Mouse (Mus musculus) neural tube, embryonic 12.5 days (tissue): ENCODE measurements around the gene Gpc4. TPM values are rescaled to one million over a fixed set of nuclear protein-coding genes. Genes with fewer than 3 reads are reported as not detected.

ENCODE experiments used
- ATAC-seq: fragments of 200-750 bp; cut with Nextera tagmentation; 2 replicates; pipeline ENCODE4 v1.8.0; 2017; ENCODE audit warnings: low read depth, mild to moderate bottlenecking, moderate TSS enrichment, moderate library complexity; ENCODE audit not compliant: low FRiP score
- H3K27ac ChIP-seq: fragments of 300-500 bp; sonication (generic); 2 replicates; pipeline ENCODE4 v1.5.1; 2016
- H3K27me3 ChIP-seq: fragments of 300-500 bp; sonication (generic); replicated peaks from 2 replicates; pipeline ENCODE4 v1.6.1; 2016; ENCODE audit warnings: mild to moderate bottlenecking
- H3K36me3 ChIP-seq: fragments of 300-500 bp; sonication (generic); 2 replicates; pipeline ENCODE4 v1.6.1; 2016; ENCODE audit warnings: mild to moderate bottlenecking
- H3K4me1 ChIP-seq: fragments of 300-500 bp; sonication (generic); 2 replicates; pipeline ENCODE4 v1.6.1; 2016
- H3K4me2 ChIP-seq: fragments of 300-500 bp; sonication (generic); replicated peaks from 2 replicates; pipeline ENCODE4 v1.6.1; 2016; ENCODE audit warnings: mild to moderate bottlenecking
- H3K4me3 ChIP-seq: fragments of 300-500 bp; sonication (generic); 2 replicates; pipeline ENCODE4 v1.5.1; 2016
- H3K9ac ChIP-seq: fragments of 300-500 bp; sonication (generic); 2 replicates; pipeline ENCODE4 v1.6.1; 2016; ENCODE audit warnings: mild to moderate bottlenecking
- H3K9me3 ChIP-seq: fragments of 300-500 bp; sonication (generic); 2 replicates; pipeline ENCODE4 v1.6.1; 2016; ENCODE audit warnings: mild to moderate bottlenecking
- WGBS: fragments of 180-500 bp; shearing (Covaris S2); methylation state at CpG from one replicate; pipeline ENCODE4 v1.1.7; 2016; 5-methylcytosine and 5-hydroxymethylcytosine counted together
- polyA plus RNA-seq: library from polyadenylated mRNA; unstranded; fragments of >200 nt; fragmentation: Nextera tagmentation; extraction: Ambion mirVana; gene quantifications from 2 replicates; pipeline ENCODE4 v1.2.1, GENCODE M21; 2016

Gpc4 gene
- 16.0 and 16.9 TPM in 2 replicates for polyA plus RNA-seq

DNA sequence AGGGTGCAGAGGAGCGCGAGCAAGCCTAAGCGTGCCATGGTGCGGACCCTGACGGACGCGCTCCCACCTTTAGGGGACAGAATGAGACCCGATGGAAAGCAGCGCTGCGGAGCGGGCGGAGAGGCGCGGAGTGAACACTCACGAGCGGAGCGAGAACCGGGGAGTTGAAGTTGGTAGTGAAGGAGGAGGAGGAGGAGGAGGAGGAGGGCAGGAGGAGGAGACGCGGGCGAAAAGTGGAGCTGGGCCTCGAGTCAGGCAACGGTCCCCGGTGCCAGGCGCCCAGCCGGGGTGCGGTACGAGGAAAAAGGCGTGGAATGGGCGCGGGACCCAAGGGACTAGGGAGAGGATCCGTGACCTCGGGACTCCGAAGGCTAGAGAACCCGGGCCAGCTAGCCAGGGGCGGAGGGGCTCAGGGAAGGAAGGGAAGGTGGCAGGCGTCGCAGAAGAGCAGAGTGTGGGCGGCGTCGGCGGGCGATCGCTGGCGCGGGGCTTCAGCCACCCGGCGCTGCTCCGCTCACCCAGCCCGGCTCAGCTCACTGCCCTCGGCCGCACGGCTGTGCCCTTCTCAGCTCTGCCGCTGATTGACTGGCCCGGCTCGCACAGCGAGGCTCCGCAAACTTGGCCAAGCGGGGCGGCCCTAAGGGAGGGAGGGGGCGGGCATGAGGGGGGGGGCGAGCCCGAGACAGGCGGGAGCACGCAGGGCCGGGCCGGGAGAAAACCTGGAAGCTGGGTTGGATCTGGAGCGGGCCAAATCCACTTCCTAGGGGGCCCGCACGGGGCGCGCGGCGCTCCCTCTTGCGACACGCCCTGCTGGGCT is at the start of gene Gpc4:
Gene Gpc4, minus strand, starts transcription at position 515 of the 817 bp plus-strand sequence.
- Histone ChIP-seq H3K27me3 (no peaks in the 10 kb centered on the region; the same call in none of the 2 replicates), H3K4me1 (no peaks in the 10 kb centered on the region), H3K36me3 (no peaks in the 10 kb centered on the region), H3K27ac (no peak within 1 kb of the TSS), H3K4me2 (peak within 1 kb of the TSS; percentile 73), H3K4me3 (peak within 1 kb of the TSS; percentile 48), H3K9me3 (no peaks in the 10 kb centered on the region), H3K9ac (peak within 1 kb of the TSS; percentile 45; the same call in 1 of the 2 replicates)
- peak; percentile 91 for ATAC-seq
- 20% methylated on average over 58 of the region's 76 CpGs for WGBS

DNA sequence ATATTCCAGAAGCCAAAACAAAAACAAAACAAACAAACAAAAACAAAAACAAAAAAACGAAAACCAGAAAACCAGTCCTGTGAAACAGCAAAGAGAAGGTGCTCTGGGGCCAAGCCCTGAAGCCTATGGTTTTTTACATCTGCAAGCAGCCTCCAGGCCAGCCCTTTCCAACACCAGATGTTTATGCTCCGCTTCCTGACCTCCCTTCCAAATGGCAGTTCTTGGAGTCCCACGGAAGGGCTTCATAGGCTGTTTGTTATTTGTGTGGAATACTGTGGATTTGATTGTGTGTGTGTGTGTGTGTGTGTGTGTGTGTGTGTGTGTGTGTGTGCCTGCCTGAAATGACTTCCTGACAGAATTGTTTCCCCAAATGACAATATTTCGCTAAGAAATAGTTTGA is 47.8 kb upstream of the Gpc4 start:
- Histone ChIP-seq H3K4me1 (no peaks in the 10 kb centered on the region), H3K4me2 (no peak overlapping the region), H3K36me3 (no peaks in the 10 kb centered on the region), H3K27me3 (no peaks in the 10 kb centered on the region), H3K9me3 (no peaks in the 10 kb centered on the region), H3K9ac (no peak overlapping the region), H3K27ac (no peak overlapping the region), H3K4me3 (no peak overlapping the region)
- WGBS = 71% methylated on average over 4 of the region's 4 CpGs
- no peak for ATAC-seq

DNA sequence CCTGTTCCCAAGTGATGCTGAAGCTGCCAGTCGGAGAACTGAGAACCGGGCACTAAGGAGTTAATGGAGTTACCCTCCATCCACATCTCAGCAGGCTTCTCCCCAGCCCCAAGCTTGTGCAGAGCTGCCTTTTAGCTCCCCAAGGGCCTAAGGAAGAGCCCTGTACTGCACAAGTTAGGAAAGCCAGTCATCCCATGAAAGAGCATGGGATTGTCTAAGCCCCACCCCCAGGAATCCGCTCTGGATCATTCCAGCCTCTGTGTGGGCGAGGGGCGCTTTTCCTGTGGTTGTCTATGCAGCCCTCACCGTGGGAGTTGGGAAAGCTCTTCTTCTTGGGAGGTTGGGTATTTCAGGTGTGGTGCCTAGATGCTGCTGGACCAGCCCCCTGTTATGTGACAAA is 34.8 kb upstream of the Gpc4 start:
- Histone ChIP-seq H3K9ac (no peak overlapping the region), H3K27ac (no peak overlapping the region), H3K4me1 (no peaks in the 10 kb centered on the region), H3K4me3 (no peak overlapping the region), H3K27me3 (no peaks in the 10 kb centered on the region), H3K9me3 (no peaks in the 10 kb centered on the region), H3K4me2 (no peak overlapping the region), H3K36me3 (no peaks in the 10 kb centered on the region)
- no peak for ATAC-seq
- WGBS = 17% methylated on average over 6 of the region's 6 CpGs

DNA sequence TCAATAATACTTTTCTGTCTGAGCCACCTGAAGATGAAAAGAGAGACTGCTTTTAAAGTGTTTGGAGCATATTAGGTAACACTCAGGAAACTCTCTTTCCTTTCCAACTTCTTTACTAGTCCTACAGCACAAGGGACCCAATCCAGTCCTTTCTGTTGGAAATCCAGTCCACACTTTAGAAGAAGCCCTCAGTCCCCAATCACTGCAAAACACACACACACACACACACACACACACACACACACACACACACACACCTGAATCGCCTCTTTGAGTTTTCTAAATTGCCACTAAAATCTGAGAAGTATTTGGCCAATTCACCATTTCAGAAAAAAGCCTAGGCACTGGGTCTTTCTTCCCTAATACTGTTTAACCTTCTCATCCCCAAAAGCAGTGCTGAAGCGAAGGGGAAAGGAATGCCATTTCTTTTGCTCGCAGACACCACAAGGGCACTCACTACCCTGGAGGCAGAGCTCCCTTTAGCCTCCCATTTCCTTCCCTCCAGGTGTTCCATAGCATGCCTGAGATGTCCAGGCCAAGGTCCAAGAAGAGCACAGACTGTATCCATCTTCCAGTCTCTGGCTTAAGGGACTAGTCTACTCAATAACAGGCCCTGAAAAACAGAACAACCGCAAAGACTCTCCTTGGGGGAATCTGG is 28.4 kb upstream of the Gpc4 start:
- no peak for ATAC-seq
- H3K4me1 ChIP-seq = no peaks in the 10 kb centered on the region
- no peak overlapping the region for H3K9ac ChIP-seq
- no peaks in the 10 kb centered on the region for H3K9me3 ChIP-seq
- no peaks in the 10 kb centered on the region for H3K27me3 ChIP-seq
- H3K4me2 ChIP-seq = peak overlapping the region; percentile 16; the same call in 1 of the 2 replicates
- H3K36me3 ChIP-seq = no peaks in the 10 kb centered on the region
- H3K27ac ChIP-seq = no peak overlapping the region
- WGBS = 28% methylated on average over 4 of the region's 4 CpGs
- no peak overlapping the region for H3K4me3 ChIP-seq

DNA sequence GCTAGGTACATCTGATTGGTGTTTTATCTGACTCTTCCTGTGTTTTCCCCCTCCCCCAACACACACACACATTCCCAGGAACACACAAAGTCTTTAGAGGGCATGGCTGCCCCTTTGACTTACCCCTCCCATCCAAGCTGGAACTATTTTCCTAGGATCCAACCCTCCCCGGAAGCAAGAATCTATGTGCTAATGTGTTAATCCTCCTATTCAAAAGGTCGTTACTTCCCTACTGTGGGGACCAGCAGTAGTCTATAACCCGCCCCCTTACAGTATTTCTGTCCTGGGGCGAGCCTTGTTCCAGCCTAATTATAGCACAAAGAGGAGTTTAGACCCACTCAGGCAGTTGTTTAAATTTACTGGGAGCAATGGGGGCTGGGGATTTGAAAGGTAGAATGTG is 24.0 kb upstream of the Gpc4 start:
- ATAC-seq = no peak
- no peaks in the 10 kb centered on the region for H3K4me1 ChIP-seq
- H3K4me3 ChIP-seq = no peak overlapping the region
- H3K27ac ChIP-seq = no peak overlapping the region
- H3K9me3 ChIP-seq = no peaks in the 10 kb centered on the region
- WGBS = 28% methylated on average over 4 of the region's 4 CpGs
- no peaks in the 10 kb centered on the region for H3K27me3 ChIP-seq
- H3K36me3 ChIP-seq = no peaks in the 10 kb centered on the region
- H3K4me2 ChIP-seq = no peak overlapping the region
- H3K9ac ChIP-seq = no peak overlapping the region

DNA sequence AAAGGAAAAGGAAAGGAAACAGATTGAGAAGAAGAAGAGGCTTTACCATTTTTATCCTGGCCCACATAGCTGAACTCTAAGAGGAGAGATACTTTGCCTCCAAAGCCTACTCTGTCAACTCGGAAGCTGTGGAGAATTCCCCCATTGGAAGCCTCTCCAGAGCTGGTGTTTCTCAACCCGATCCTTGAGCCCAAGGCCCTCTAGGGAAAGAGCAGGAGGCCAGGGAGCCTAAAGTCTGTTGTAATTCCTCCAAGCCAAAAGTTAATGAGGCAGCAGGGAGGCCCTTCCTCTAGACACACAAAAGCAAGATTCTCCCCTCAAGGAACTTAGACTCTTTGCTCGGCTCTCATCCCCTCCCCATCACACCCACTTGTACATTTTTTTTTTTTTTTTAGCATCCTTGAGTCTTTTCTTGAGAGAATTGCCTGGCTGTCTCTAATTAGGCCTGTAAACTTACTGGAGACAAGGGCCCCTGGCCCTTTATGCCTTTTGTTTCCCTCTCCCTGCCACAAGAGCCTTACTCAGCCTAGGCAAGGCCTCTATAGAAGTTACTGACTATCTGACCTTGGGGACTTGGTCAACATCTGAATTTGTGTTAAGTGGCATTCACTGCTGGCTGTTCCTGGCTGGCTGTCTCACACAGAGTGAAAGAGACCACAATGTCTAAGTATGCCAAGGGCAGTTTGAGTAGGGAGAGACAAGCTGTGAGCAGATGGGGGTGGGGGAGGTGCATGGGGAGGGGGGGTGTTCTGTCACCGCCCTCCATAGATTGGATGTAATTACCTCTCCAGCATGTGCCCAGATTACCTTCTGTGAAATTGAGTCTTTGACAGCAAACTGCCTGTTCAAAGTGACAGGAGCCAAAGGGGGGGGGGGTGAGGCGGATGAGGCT is 18.7 kb upstream of the Gpc4 start:
- 20% methylated on average over 5 of the region's 5 CpGs for WGBS
- H3K4me2 ChIP-seq = no peak overlapping the region
- ATAC-seq = no peak

DNA sequence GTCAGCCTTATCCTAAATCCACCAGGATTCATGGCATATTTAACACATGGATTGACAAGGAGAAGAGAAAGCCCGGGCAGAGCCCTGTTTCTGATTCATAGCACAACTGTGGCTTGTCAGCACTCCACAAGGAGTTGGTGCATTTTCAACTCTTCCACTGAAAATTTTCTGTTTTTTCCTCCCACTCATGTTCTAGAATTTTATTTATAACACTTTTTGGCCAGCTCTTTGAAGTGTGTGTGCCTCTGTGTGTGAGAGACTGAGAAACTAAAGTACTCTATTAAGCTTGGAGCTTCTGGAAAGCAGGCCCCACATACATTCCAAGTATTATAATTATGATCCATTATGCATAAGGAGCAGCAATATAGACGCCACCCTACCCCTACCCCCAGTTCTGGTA is 16.3 kb upstream of the Gpc4 start:
- whole genome bisulfite sequencing = 64% methylated on average over 2 of the region's 2 CpGs
- ATAC-seq = no peak
- Histone ChIP-seq H3K9me3 (no peaks in the 10 kb centered on the region), H3K4me1 (no peaks in the 10 kb centered on the region), H3K27me3 (no peaks in the 10 kb centered on the region), H3K36me3 (no peaks in the 10 kb centered on the region), H3K9ac (no peak overlapping the region), H3K4me2 (no peak overlapping the region), H3K4me3 (no peak overlapping the region), H3K27ac (no peak overlapping the region)

More for the DNA sequence above, 18.7 kb upstream of the Gpc4 start:
- Histone ChIP-seq H3K27ac (no peak overlapping the region), H3K27me3 (no peaks in the 10 kb centered on the region), H3K4me3 (no peak overlapping the region), H3K9ac (no peak overlapping the region), H3K36me3 (no peaks in the 10 kb centered on the region), H3K4me1 (no peaks in the 10 kb centered on the region), H3K9me3 (no peaks in the 10 kb centered on the region)

DNA sequence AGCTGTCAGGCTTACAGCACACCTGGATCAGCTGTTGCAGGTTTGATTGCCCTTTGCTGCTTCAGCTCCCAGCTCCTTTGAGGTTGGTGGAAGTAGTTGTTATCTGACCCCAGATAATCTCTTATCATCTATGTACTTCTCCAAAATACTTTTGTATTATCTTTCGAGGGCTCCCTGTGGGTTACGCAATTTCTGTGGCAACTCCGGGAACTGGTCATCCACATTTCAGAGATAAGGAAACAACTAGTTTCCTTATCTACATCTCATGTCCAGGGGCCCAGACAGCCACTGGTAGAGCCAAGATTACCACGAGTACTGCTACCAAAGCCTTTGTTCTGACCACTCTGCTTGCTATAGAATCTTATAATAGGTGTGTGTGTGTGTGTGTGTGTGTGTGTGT is 12.0 kb upstream of the Gpc4 start:
- ATAC-seq = no peak
- Histone ChIP-seq H3K27ac (no peak overlapping the region), H3K4me2 (no peak overlapping the region), H3K4me3 (no peak overlapping the region), H3K4me1 (no peaks in the 10 kb centered on the region), H3K27me3 (no peaks in the 10 kb centered on the region), H3K9me3 (no peaks in the 10 kb centered on the region), H3K36me3 (no peaks in the 10 kb centered on the region), H3K9ac (no peak overlapping the region)
- 84% methylated on average over 4 of the region's 4 CpGs for WGBS

DNA sequence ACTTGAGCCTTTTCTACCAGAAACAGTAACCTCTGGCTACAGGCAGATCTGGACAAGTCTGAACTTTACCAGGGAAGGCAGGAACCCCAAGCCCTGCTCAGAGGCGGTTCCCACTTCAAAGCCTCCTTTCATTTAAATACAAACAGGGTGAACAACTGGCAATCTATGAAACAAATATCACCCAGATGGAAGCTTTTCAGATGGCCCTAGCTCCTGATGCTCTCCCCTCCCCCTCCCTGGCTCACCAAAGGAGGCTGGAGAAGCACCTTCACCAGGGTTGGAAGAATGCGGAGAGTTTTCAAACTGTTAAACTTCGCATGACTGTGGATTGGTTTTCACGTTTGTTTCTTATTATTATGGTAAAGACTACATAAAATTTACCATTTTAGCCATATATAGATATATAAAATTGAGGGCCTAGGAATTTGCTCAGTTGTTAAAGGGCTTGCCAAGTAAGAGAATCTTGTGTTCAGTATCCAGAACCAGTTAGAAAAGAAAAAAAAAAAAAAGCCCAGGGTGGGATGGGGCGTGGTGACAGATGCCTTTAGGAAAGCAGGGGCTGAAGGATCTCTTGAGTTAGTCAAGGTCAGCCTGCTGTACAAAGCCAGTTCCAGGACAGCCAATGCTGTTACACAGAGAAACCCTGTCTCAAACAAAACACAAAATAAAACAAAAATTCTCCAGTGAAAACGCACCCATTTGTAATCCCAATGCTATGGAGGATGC is 2.6 kb upstream of the Gpc4 start:
- H3K4me3 ChIP-seq = no peak overlapping the region
- 42% methylated on average over 6 of the region's 6 CpGs for WGBS

DNA sequence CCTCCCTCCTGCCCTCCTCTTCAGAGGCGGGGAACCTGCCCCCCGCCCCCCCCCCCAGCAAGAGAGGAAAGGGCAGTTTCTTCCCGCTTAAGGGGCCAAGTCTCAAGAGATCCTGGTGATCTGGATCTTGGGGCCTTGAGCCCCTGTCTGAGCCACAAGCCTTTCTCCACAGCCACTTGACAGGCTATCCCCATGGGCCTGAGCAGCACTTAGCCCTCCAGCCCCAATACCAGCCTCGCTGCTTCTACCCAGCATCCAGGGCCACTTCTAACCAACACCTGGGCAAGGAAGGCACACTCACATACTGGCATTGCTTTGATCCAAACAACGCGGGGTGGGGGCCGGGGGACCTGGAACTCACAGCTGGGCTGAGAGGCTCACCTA is 495 bp upstream of the Gpc4 start:
- Histone ChIP-seq H3K9ac (0 out of 2 replicates have a peak overlapping the region, but pooled peaks have one; percentile 45), H3K4me2 (peak overlapping the region; percentile 73), H3K27me3 (no peaks in the 10 kb centered on the region; the same call in none of the 2 replicates), H3K36me3 (no peaks in the 10 kb centered on the region), H3K4me3 (peak overlapping the region; percentile 48), H3K4me1 (no peaks in the 10 kb centered on the region), H3K9me3 (no peaks in the 10 kb centered on the region), H3K27ac (no peak overlapping the region)
- 34% methylated on average over 4 of the region's 7 CpGs for WGBS
- peak; percentile 48 for ATAC-seq

More for the DNA sequence above, 2.6 kb upstream of the Gpc4 start:
- H3K9ac ChIP-seq = no peak overlapping the region
- no peaks in the 10 kb centered on the region for H3K4me1 ChIP-seq
- H3K27ac ChIP-seq = no peak overlapping the region
- no peak overlapping the region for H3K4me2 ChIP-seq
- H3K9me3 ChIP-seq = no peaks in the 10 kb centered on the region
- ATAC-seq = no peak
- no peaks in the 10 kb centered on the region; the same call in none of the 2 replicates for H3K27me3 ChIP-seq
- no peaks in the 10 kb centered on the region for H3K36me3 ChIP-seq

DNA sequence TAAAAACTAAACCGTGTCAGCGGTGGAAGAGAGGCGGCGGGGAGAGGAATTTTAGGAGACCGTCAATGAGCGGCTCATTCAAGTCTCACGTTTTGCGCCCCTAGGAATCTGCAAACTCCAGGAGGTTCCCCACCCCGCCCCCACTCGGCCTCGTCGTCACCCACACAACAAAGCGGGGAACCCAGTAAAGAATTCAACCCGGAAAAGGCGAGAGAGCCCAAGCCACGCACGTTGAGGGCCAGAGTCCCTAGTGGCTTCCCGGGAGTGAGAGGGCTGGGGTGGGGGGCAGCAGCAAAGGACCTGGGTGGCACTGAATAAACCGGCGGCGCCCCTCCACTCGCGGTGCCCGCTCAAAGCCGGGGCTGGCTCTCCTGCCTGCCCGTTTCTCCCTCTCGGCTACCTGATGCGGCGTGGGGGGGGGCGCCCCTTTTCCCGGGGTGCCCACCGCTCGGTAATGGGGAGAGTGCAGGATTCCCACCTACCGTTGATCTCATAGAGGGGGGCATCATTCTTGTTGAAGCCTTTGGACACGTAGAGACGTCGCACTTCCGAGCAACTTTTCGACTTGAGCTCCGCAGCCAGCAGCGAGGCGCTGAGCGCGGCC is 816 bp downstream of the Gpc4 start:
- H3K27ac ChIP-seq = no peak overlapping the region
- H3K9me3 ChIP-seq = no peaks in the 10 kb centered on the region
- peak overlapping the region; percentile 45; the same call in 1 of the 2 replicates for H3K9ac ChIP-seq
- H3K4me2 ChIP-seq = peak overlapping the region; percentile 73
- no peaks in the 10 kb centered on the region for H3K36me3 ChIP-seq
- no peaks in the 10 kb centered on the region; the same call in none of the 2 replicates for H3K27me3 ChIP-seq
- peak overlapping the region; percentile 48 for H3K4me3 ChIP-seq
- H3K4me1 ChIP-seq = no peaks in the 10 kb centered on the region
- ATAC-seq = no peak; the same call in 1 of the 2 replicates
- WGBS = 19% methylated on average over 44 of the region's 44 CpGs
